Comparison of ENCODE assay signal across 8 mouse cellular contexts in genomic region chrX:56649549-56650354, GRCm38 (mm10). TPM values are rescaled to one million over a fixed set of nuclear protein-coding genes. Genes with fewer than 3 reads are reported as not detected.
A peak's percentile ranks its signal among the peaks of the same experiment; 100 is the strongest.
DNase-seq lines count a peak whose midpoint lies in the region; ATAC-seq and TF ChIP-seq lines count a peak whose summit lies in the region.

No protein-coding gene starts in this region.

- H3K27ac ChIP-seq in hindbrain, embryonic 12.5 days = no peak overlapping the region
- no peak overlapping the region for H3K27ac ChIP-seq in hindbrain, embryonic 13.5 days
- no peak overlapping the region for H3K27ac ChIP-seq in hindbrain, postnatal 0 days
- no peak overlapping the region for H3K27ac ChIP-seq in heart, embryonic 10.5 days

- no peak overlapping the region for H3K4me2 ChIP-seq in hindbrain, embryonic 12.5 days (replicated peaks)
- no peak overlapping the region for H3K4me2 ChIP-seq in hindbrain, embryonic 13.5 days
- no peak overlapping the region for H3K4me2 ChIP-seq in hindbrain, postnatal 0 days (ENCODE audit: low read depth, low read length)

- H3K9ac ChIP-seq in hindbrain, embryonic 12.5 days = no peak overlapping the region
- no peak overlapping the region for H3K9ac ChIP-seq in hindbrain, embryonic 13.5 days
- no peak overlapping the region for H3K9ac ChIP-seq in hindbrain, postnatal 0 days (replicated peaks; ENCODE audit: low read length)

- no peaks in the 10 kb centered on the region for H3K27me3 ChIP-seq in hindbrain, embryonic 12.5 days
- no peaks in the 10 kb centered on the region for H3K27me3 ChIP-seq in hindbrain, embryonic 13.5 days
- H3K27me3 ChIP-seq in hindbrain, postnatal 0 days (ENCODE audit: insufficient read depth, low read length) = no peaks in the 10 kb centered on the region
- H3K27me3 ChIP-seq in heart, embryonic 10.5 days (ENCODE audit: insufficient read depth, poor library complexity, severe bottlenecking) = no peaks in the 10 kb centered on the region

- H3K36me3 ChIP-seq in hindbrain, embryonic 12.5 days = no peaks in the 10 kb centered on the region
- peaks cover 4% of the 10 kb centered on the region; the same call in 1 of the 2 replicates for H3K36me3 ChIP-seq in hindbrain, embryonic 13.5 days
- H3K36me3 ChIP-seq in hindbrain, postnatal 0 days (ENCODE audit: insufficient read depth, low read length) = no peaks in the 10 kb centered on the region
- H3K36me3 ChIP-seq in heart, embryonic 10.5 days = no peaks in the 10 kb centered on the region

- TF ChIP-seq CTCF in hindbrain, postnatal 0 days (IDR thresholded peaks at IDR 0.05; ENCODE audit: low read depth) = peak; percentile 63

- ATAC-seq in hindbrain, embryonic 12.5 days (ENCODE audit: low FRiP score) = peak; percentile 54
- no peak for ATAC-seq in hindbrain, embryonic 13.5 days (ENCODE audit: low FRiP score)
- peak; percentile 43; the same call in 1 of the 2 replicates for ATAC-seq in hindbrain, postnatal 0 days

- no peaks in the 10 kb centered on the region for H3K4me1 ChIP-seq in hindbrain, embryonic 12.5 days
- no peaks in the 10 kb centered on the region for H3K4me1 ChIP-seq in hindbrain, embryonic 13.5 days (replicated peaks)
- H3K4me1 ChIP-seq in hindbrain, postnatal 0 days (ENCODE audit: insufficient read depth, low read length) = no peaks in the 10 kb centered on the region
- H3K4me1 ChIP-seq in heart, embryonic 10.5 days = no peaks in the 10 kb centered on the region

- 54% methylated on average over 7 of the region's 7 CpGs for WGBS in hindbrain, embryonic 12.5 days
- WGBS in hindbrain, embryonic 13.5 days = 47% methylated on average over 7 of the region's 7 CpGs
- WGBS in hindbrain, postnatal 0 days = 51% methylated on average over 7 of the region's 7 CpGs
- WGBS in heart, embryonic 10.5 days = 63% methylated on average over 7 of the region's 7 CpGs

- H3K4me3 ChIP-seq in hindbrain, embryonic 12.5 days = no peak overlapping the region
- H3K4me3 ChIP-seq in hindbrain, embryonic 13.5 days = no peak overlapping the region
- no peak overlapping the region for H3K4me3 ChIP-seq in hindbrain, postnatal 0 days (ENCODE audit: low read length)
- no peak overlapping the region for H3K4me3 ChIP-seq in heart, embryonic 10.5 days

- DNase-seq in 416B (ENCODE audit: low read depth) (peak; percentile 45), adipocyte (ENCODE audit: low spot score) (peak; percentile 60)
- DNase-seq in hindbrain, postnatal 0 days (ENCODE audit: low spot score) = peak; percentile 55
- DNase-seq in urinary bladder, adult 2 months (ENCODE audit: low spot score) = no peak
- no peak for DNase-seq in heart, embryonic 10.5 days (ENCODE audit: low spot score)
- no peak for DNase-seq in adrenal gland, adult 8-10 months

- H3K9me3 ChIP-seq in hindbrain, embryonic 12.5 days (replicated peaks) = no peaks in the 10 kb centered on the region
- no peaks in the 10 kb centered on the region for H3K9me3 ChIP-seq in hindbrain, embryonic 13.5 days
- H3K9me3 ChIP-seq in hindbrain, postnatal 0 days (ENCODE audit: low read length) = no peaks in the 10 kb centered on the region
- no peaks in the 10 kb centered on the region for H3K9me3 ChIP-seq in heart, embryonic 10.5 days

RNA-seq across cellular contexts. Expression of gene Slc9a6, which starts 40.2 kb away (rescaled TPM):
- 35.9 and 38.4 TPM in 2 replicates for polyA plus RNA-seq in hindbrain, embryonic 12.5 days (2016; fragmentation: Nextera tagmentation; extraction: Ambion mirVana)
- polyA plus RNA-seq in hindbrain, embryonic 13.5 days (2015; fragmentation: Nextera tagmentation; extraction: Ambion mirVana) = 52.5 and 54.8 TPM in 2 replicates
- 78.7 and 84.0 TPM in 2 replicates for total RNA-seq in hindbrain, postnatal 0 days (2014; rRNA removed)
- 53.3 and 59.2 TPM in 2 replicates for polyA plus RNA-seq in hindbrain, postnatal 0 days (2015; fragmentation: Nextera tagmentation; extraction: Ambion mirVana)
- polyA plus RNA-seq in urinary bladder, adult 2 months (2012; rRNA removed) = 16.4 and 17.0 TPM in 2 replicates
- polyA plus RNA-seq in heart, embryonic 10.5 days (2016; fragmentation: Nextera tagmentation; extraction: Ambion mirVana) = 6.3 and 8.0 TPM in 2 replicates
- 10 to 100 TPM; 35.6 to 39.1 (median 37.6) TPM for total RNA-seq in adrenal gland, adult 8-10 months (2022)

RNA-seq across cellular contexts. Expression of gene Mmgt1, which starts 51.9 kb away (rescaled TPM):
- 49.1 and 50.2 TPM in 2 replicates for polyA plus RNA-seq in hindbrain, embryonic 12.5 days (2016; fragmentation: Nextera tagmentation; extraction: Ambion mirVana)
- polyA plus RNA-seq in hindbrain, embryonic 13.5 days (2015; fragmentation: Nextera tagmentation; extraction: Ambion mirVana) = 54.1 and 54.9 TPM in 2 replicates
- total RNA-seq in hindbrain, postnatal 0 days (2014; rRNA removed) = 61.9 and 67.7 TPM in 2 replicates
- 38.6 and 39.5 TPM in 2 replicates for polyA plus RNA-seq in hindbrain, postnatal 0 days (2015; fragmentation: Nextera tagmentation; extraction: Ambion mirVana)
- 17.1 and 17.3 TPM in 2 replicates for polyA plus RNA-seq in urinary bladder, adult 2 months (2012; rRNA removed)
- polyA plus RNA-seq in heart, embryonic 10.5 days (2016; fragmentation: Nextera tagmentation; extraction: Ambion mirVana) = 24.8 and 29.2 TPM in 2 replicates
- total RNA-seq in adrenal gland, adult 8-10 months (2022) = 10 to 100 TPM; 24.8 to 31.3 (median 27.9) TPM

Comparison
In these comparisons a context has a peak if more than half of its experiments do, and no peak if none do; other contexts are left out.
1. DNase-seq: peak in 416B (single experiment), adipocyte (single experiment) and hindbrain, postnatal 0 days (single experiment); none in urinary bladder, adult 2 months (single experiment), heart, embryonic 10.5 days (single experiment) and adrenal gland, adult 8-10 months (single experiment).